Mouse (Mus musculus) bone marrow macrophage, adult 2 months (primary cell): ENCODE results near the gene Sppl2a.

Experiments
- CTCF ChIP-seq: IDR thresholded peaks from 2 replicates; pipeline ENCODE4 v1.5.1; 2012; ENCODE audit warnings: low read depth, mild to moderate bottlenecking, low read length, moderate library complexity
- POLR2A ChIP-seq: IDR thresholded peaks from 2 replicates; pipeline ENCODE4 v1.6.1; 2012; ENCODE audit warnings: mild to moderate bottlenecking, low read depth, low read length, borderline replicate concordance

DNA sequence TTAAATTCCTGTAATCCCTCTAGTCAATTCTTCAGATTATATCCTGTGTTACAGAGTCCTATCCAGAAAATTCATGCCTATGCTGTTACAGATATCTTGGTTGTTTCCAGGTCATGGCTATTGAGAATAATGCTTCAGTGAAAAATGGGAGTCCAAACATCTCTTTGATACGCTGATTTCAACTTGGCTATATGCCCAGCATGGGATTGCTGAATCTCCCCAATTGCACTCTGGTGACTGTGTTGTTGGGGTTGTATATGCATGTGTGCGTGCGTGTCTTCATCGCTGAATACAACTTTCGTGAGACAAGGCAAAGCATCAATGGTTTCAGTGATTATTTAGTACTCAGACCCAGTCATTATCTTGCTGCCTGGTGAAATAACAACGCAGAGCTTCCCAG, 5.0 kb upstream of the Sppl2a start:
- TF ChIP-seq POLR2A = no peak
- TF ChIP-seq CTCF = no peak
